Mouse (Mus musculus) midbrain, embryonic 10.5 days (tissue): ENCODE results near the gene Fam83e. TPM values are rescaled to one million over a fixed set of nuclear protein-coding genes. Genes with fewer than 3 reads are reported as not detected.
A peak's percentile ranks its signal among the peaks of the same experiment; 100 is the strongest.

Source experiments
- DNase-seq: peaks from one replicate; pipeline ENCODE4 v3.0.0-alpha.2; 2017; ENCODE audit warnings: low spot score
- H3K27ac ChIP-seq: fragments of 300-500 bp; sonication (generic); replicated peaks from 2 replicates; pipeline ENCODE4 v1.5.1; 2016; ENCODE audit warnings: mild to moderate bottlenecking
- H3K27me3 ChIP-seq: fragments of 300-500 bp; sonication (generic); 2 replicates; pipeline ENCODE4 v1.6.1; 2016; ENCODE audit warnings: low read depth, mild to moderate bottlenecking; ENCODE audit not compliant: poor library complexity, severe bottlenecking
- H3K36me3 ChIP-seq: fragments of 300-500 bp; sonication (generic); 2 replicates; pipeline ENCODE4 v1.6.1; 2016; ENCODE audit warnings: mild to moderate bottlenecking, moderate library complexity
- H3K4me1 ChIP-seq: fragments of 300-500 bp; sonication (generic); 2 replicates; pipeline ENCODE4 v1.6.1; 2016
- H3K4me3 ChIP-seq: fragments of 300-500 bp; sonication (generic); 2 replicates; pipeline ENCODE4 v1.5.1; 2016; ENCODE audit warnings: mild to moderate bottlenecking, moderate library complexity
- H3K9me3 ChIP-seq: fragments of 300-500 bp; sonication (generic); replicated peaks from 2 replicates; pipeline ENCODE4 v1.6.1; 2016; ENCODE audit warnings: mild to moderate bottlenecking
- WGBS: fragments of 180-500 bp; shearing (Covaris S2); methylation state at CpG from one replicate; pipeline ENCODE4 v1.1.7; 2016; 5-methylcytosine and 5-hydroxymethylcytosine counted together
- polyA plus RNA-seq: library from polyadenylated mRNA; unstranded; fragments of >200 nt; fragmentation: Nextera tagmentation; extraction: Ambion mirVana; gene quantifications from 2 replicates; pipeline ENCODE4 v1.2.1, GENCODE M21; 2016

The Fam83e gene
- polyA plus RNA-seq, 1 experiment from 2014 or later, result 1.7 TPM

- Histone ChIP-seq H3K27ac (no peak overlapping the region; the same call in 1 of the 2 replicates), H3K36me3 (peaks cover 61% of the 10 kb centered on the region), H3K4me3 (peak overlapping the region; percentile 82; the same call in 1 of the 2 replicates), H3K4me1 (peaks cover 55% of the 10 kb centered on the region), H3K9me3 (no peaks in the 10 kb centered on the region), H3K27me3 (no peaks in the 10 kb centered on the region)
- WGBS, result 90% methylated on average over 16 of the region's 16 CpGs
- DNase-seq, result no peak
Measured at GRCm38 (mm10) chr7:45719738-45720412, 1.1 kb upstream of the Fam83e start.

- Histone ChIP-seq H3K36me3 (peaks cover 74% of the 10 kb centered on the region), H3K4me3 (0 out of 2 replicates have a peak overlapping the region, but pooled peaks have one; percentile 2), H3K9me3 (no peaks in the 10 kb centered on the region), H3K4me1 (peaks cover 42% of the 10 kb centered on the region), H3K27ac (no peak overlapping the region), H3K27me3 (no peaks in the 10 kb centered on the region)
- DNase-seq, result no peak
- WGBS, result 80% methylated on average over 7 of the region's 7 CpGs
Measured at GRCm38 (mm10) chr7:45721234-45721571, 191 bp downstream of the Fam83e start.

GRCm38 (mm10) chr7:45721642-45722347 is 783 bp downstream of the Fam83e start:
- Histone ChIP-seq H3K9me3 (no peaks in the 10 kb centered on the region), H3K27me3 (no peaks in the 10 kb centered on the region), H3K36me3 (peaks cover 80% of the 10 kb centered on the region), H3K4me3 (peak overlapping the region; percentile 2; the same call in 1 of the 2 replicates), H3K27ac (no peak overlapping the region), H3K4me1 (peaks cover 37% of the 10 kb centered on the region)
- WGBS, result 84% methylated on average over 13 of the region's 13 CpGs
- no peak for DNase-seq

- Histone ChIP-seq H3K4me3 (peak overlapping the region; percentile 2; the same call in 1 of the 2 replicates), H3K9me3 (no peaks in the 10 kb centered on the region), H3K4me1 (peaks cover 32% of the 10 kb centered on the region), H3K36me3 (peaks cover 86% of the 10 kb centered on the region), H3K27ac (no peak overlapping the region), H3K27me3 (no peaks in the 10 kb centered on the region)
- WGBS, result 88% methylated on average over 13 of the region's 13 CpGs
- no peak for DNase-seq
Measured at GRCm38 (mm10) chr7:45722348-45722713, 1.3 kb downstream of the Fam83e start.

GRCm38 (mm10) chr7:45723301-45723700 is 2.3 kb downstream of the Fam83e start:
- no peak overlapping the region for H3K4me3 ChIP-seq
- DNase-seq, result no peak
- H3K27ac ChIP-seq, result no peak overlapping the region
- 94% methylated on average over 4 of the region's 4 CpGs for WGBS
- no peaks in the 10 kb centered on the region for H3K9me3 ChIP-seq
- H3K27me3 ChIP-seq, result no peaks in the 10 kb centered on the region
- H3K4me1 ChIP-seq, result peaks cover 32% of the 10 kb centered on the region
- peaks cover 95% of the 10 kb centered on the region for H3K36me3 ChIP-seq

GRCm38 (mm10) chr7:45723781-45724180 is 2.8 kb downstream of the Fam83e start:
- Histone ChIP-seq H3K4me3 (no peak overlapping the region), H3K36me3 (peaks cover 100% of the 10 kb centered on the region), H3K27ac (no peak overlapping the region), H3K4me1 (peaks cover 30% of the 10 kb centered on the region), H3K9me3 (no peaks in the 10 kb centered on the region), H3K27me3 (no peaks in the 10 kb centered on the region)
- no peak for DNase-seq
- 95% methylated on average over 14 of the region's 14 CpGs for WGBS

GRCm38 (mm10) chr7:45725151-45725550 is 4.1 kb downstream of the Fam83e start:
- Histone ChIP-seq H3K4me1 (peaks cover 25% of the 10 kb centered on the region), H3K27ac (no peak overlapping the region), H3K4me3 (no peak overlapping the region), H3K36me3 (peaks cover 100% of the 10 kb centered on the region), H3K27me3 (no peaks in the 10 kb centered on the region), H3K9me3 (no peaks in the 10 kb centered on the region)
- 93% methylated on average over 9 of the region's 9 CpGs for WGBS
- DNase-seq, result no peak

GRCm38 (mm10) chr7:45725713-45726112 is 4.7 kb downstream of the Fam83e start, which contains the start of gene Spaca4:
Gene Spaca4, minus strand, starts transcription at chr7:45725813.
- peaks cover 28% of the 10 kb centered on the region for H3K4me1 ChIP-seq
- H3K36me3 ChIP-seq, result peaks cover 97% of the 10 kb centered on the region
- no peak within 1 kb of the TSS for H3K27ac ChIP-seq
- WGBS, result 92% methylated on average over 11 of the region's 11 CpGs
- no peaks in the 10 kb centered on the region for H3K9me3 ChIP-seq
- no peak within 1 kb of the TSS for H3K4me3 ChIP-seq
- no peak for DNase-seq
- no peaks in the 10 kb centered on the region for H3K27me3 ChIP-seq

GRCm38 (mm10) chr7:45726419-45726818 is 5.4 kb downstream of the Fam83e start:
- Histone ChIP-seq H3K27me3 (no peaks in the 10 kb centered on the region), H3K36me3 (peaks cover 90% of the 10 kb centered on the region), H3K9me3 (no peaks in the 10 kb centered on the region), H3K27ac (no peak overlapping the region), H3K4me3 (no peak overlapping the region), H3K4me1 (peaks cover 29% of the 10 kb centered on the region)
- 95% methylated on average over 10 of the region's 10 CpGs for WGBS
- no peak for DNase-seq

- Histone ChIP-seq H3K27ac (no peak overlapping the region), H3K27me3 (no peaks in the 10 kb centered on the region), H3K4me3 (no peak overlapping the region), H3K36me3 (peaks cover 78% of the 10 kb centered on the region), H3K9me3 (no peaks in the 10 kb centered on the region), H3K4me1 (peaks cover 23% of the 10 kb centered on the region)
- WGBS, result 82% methylated on average over 3 of the region's 3 CpGs
- no peak for DNase-seq
Measured at GRCm38 (mm10) chr7:45727625-45728024, 6.6 kb downstream of the Fam83e start.

- H3K36me3 ChIP-seq, result peaks cover 46% of the 10 kb centered on the region
- H3K27me3 ChIP-seq, result no peaks in the 10 kb centered on the region
- WGBS, result 14% methylated on average over 16 of the region's 16 CpGs
- H3K4me1 ChIP-seq, result peaks cover 23% of the 10 kb centered on the region
- H3K4me3 ChIP-seq, result no peak overlapping the region
- peak; percentile 79 for DNase-seq
- no peaks in the 10 kb centered on the region for H3K9me3 ChIP-seq
- peak overlapping the region; percentile 46; the same call in 1 of the 2 replicates for H3K27ac ChIP-seq
Measured at GRCm38 (mm10) chr7:45730727-45731431, 9.9 kb downstream of the Fam83e start.

GRCm38 (mm10) chr7:45733477-45733876 is 12.5 kb downstream of the Fam83e start:
- no peaks in the 10 kb centered on the region for H3K9me3 ChIP-seq
- H3K27me3 ChIP-seq, result no peaks in the 10 kb centered on the region
- no peak for DNase-seq
- WGBS, result 91% methylated on average over 5 of the region's 5 CpGs
- H3K4me3 ChIP-seq, result no peak overlapping the region
- no peak overlapping the region for H3K27ac ChIP-seq
- peaks cover 20% of the 10 kb centered on the region for H3K36me3 ChIP-seq
- H3K4me1 ChIP-seq, result peaks cover 23% of the 10 kb centered on the region
